Comparison of ENCODE assay signal across 12 mouse cellular contexts in the genomic region with DNA sequence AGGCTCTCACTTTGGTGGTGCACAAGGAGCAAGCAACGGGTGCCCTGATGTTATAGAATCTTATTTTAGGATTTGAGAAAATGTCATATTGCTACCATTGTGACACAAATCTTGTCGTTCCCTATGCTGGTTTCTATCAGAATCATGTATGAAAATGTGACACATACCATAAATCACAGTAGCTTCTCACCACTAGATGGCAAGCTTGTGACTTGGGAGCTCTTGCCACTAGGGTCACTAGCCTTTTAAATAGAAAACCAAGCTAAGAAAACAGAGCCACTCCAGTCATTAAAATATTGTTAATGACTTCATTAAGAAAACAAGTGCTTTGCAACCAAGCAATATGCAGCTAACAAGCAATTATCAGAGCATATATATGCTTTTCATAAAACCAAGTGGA.
A peak's percentile ranks its signal among the peaks of the same experiment; 100 is the strongest.
DNase-seq lines count a peak whose midpoint lies in the region; ATAC-seq and TF ChIP-seq lines count a peak whose summit lies in the region.
"Had no signal": no experiment of that assay in that cellular context is flagged by ENCODE, and none has a peak within 500 bp of the region (broad histone marks: within the 10 kb centered on the region; RNA-seq: fewer than 3 reads in every experiment).

No protein-coding gene starts in this region.

- TF ChIP-seq CTCF in layer of hippocampus, adult 2 months (conservative IDR thresholded peaks at IDR 0.05) = peak; percentile 72

- no peaks in the 10 kb centered on the region for H3K36me3 ChIP-seq in forebrain, embryonic 13.5 days (ENCODE audit: poor library complexity, severe bottlenecking)
- no peaks in the 10 kb centered on the region for H3K36me3 ChIP-seq in forebrain, embryonic 12.5 days (replicated peaks)
- H3K36me3 ChIP-seq: neural tube, embryonic 13.5 days had no signal

- H3K9ac ChIP-seq in forebrain, embryonic 13.5 days = no peak overlapping the region
- no peak overlapping the region for H3K9ac ChIP-seq in forebrain, embryonic 12.5 days
- H3K9ac ChIP-seq: neural tube, embryonic 13.5 days had no signal

- no peaks in the 10 kb centered on the region for H3K4me1 ChIP-seq in forebrain, embryonic 13.5 days
- no peaks in the 10 kb centered on the region for H3K4me1 ChIP-seq in forebrain, embryonic 12.5 days
- H3K4me1 ChIP-seq: neural tube, embryonic 13.5 days had no signal

- peak; percentile 41; the same call in 1 of the 2 replicates for ATAC-seq in forebrain, embryonic 13.5 days
- ATAC-seq in forebrain, embryonic 12.5 days (ENCODE audit: low FRiP score) = no peak

- no peak overlapping the region for H3K4me3 ChIP-seq in forebrain, embryonic 13.5 days
- no peak overlapping the region for H3K4me3 ChIP-seq in forebrain, embryonic 12.5 days (replicated peaks)
- H3K4me3 ChIP-seq in layer of hippocampus, adult 2 months = no peak overlapping the region
- H3K4me3 ChIP-seq: neural tube, embryonic 13.5 days had no signal

- H3K4me2 ChIP-seq in forebrain, embryonic 13.5 days = no peak overlapping the region
- no peak overlapping the region for H3K4me2 ChIP-seq in forebrain, embryonic 12.5 days
- H3K4me2 ChIP-seq: neural tube, embryonic 13.5 days had no signal

- H3K9me3 ChIP-seq in forebrain, embryonic 13.5 days (replicated peaks) = no peaks in the 10 kb centered on the region
- no peaks in the 10 kb centered on the region for H3K9me3 ChIP-seq in forebrain, embryonic 12.5 days
- H3K9me3 ChIP-seq: neural tube, embryonic 13.5 days had no signal

- no peak overlapping the region for H3K27ac ChIP-seq in forebrain, embryonic 13.5 days
- H3K27ac ChIP-seq in forebrain, embryonic 12.5 days = no peak overlapping the region
- no peak overlapping the region for H3K27ac ChIP-seq in layer of hippocampus, adult 2 months
- H3K27ac ChIP-seq: neural tube, embryonic 13.5 days had no signal

- WGBS in forebrain, embryonic 13.5 days = 81% methylated on average over 2 of the region's 2 CpGs
- WGBS in forebrain, embryonic 12.5 days = 80% methylated on average over 2 of the region's 2 CpGs

- no peaks in the 10 kb centered on the region for H3K27me3 ChIP-seq in forebrain, embryonic 13.5 days
- H3K27me3 ChIP-seq in forebrain, embryonic 12.5 days = no peaks in the 10 kb centered on the region
- H3K27me3 ChIP-seq: neural tube, embryonic 13.5 days had no signal

- DNase-seq in layer of hippocampus, adult 2 months (ENCODE audit: low spot score in 2 of 2) = no peak
- no peak for DNase-seq in layer of hippocampus, adult 8-10 months (ENCODE audit: low spot score in 2 of 2)
- peak; percentile 51 for DNase-seq in R1 (ENCODE audit: low read depth, low spot score)
- DNase-seq in lung, postnatal 14 days = peak; percentile 11
- no peak for DNase-seq in frontal cortex, postnatal 10 days (ENCODE audit: low spot score in 2 of 2)
- DNase-seq in adrenal gland, adult 2 months = no peak
- DNase-seq: heart, adult 18-20 months; right cerebral cortex, postnatal 4 days; thymus, postnatal 14 days had no signal

Comparison
In these comparisons a context has a peak if more than half of its experiments do, and no peak if none do; other contexts are left out.
1. DNase-seq: peak in R1 (single experiment) and lung, postnatal 14 days (single experiment); none in layer of hippocampus, adult 2 months (0 of 2), layer of hippocampus, adult 8-10 months (0 of 2), frontal cortex, postnatal 10 days (0 of 2) and adrenal gland, adult 2 months (single experiment).